Mouse (Mus musculus): ENCODE data around the gene Agxt. TPM values are rescaled to one million over a fixed set of nuclear protein-coding genes. Genes with fewer than 3 reads are reported as not detected.

Agxt gene
- polyA plus RNA-seq (2015; fragmentation: Nextera tagmentation; extraction: Ambion mirVana), result not detected in 2 replicates

- H3K27ac ChIP-seq (replicated peaks), result no peak within 1 kb of the TSS
- no peak within 1 kb of the TSS for H3K9ac ChIP-seq (replicated peaks)
- H3K4me2 ChIP-seq (replicated peaks), result no peak within 1 kb of the TSS
- no peak for ATAC-seq (replicated peaks)
- WGBS, result 92% methylated on average over 12 of the region's 12 CpGs
- no peaks in the 10 kb centered on the region for H3K9me3 ChIP-seq
- H3K36me3 ChIP-seq, result no peaks in the 10 kb centered on the region
- H3K4me1 ChIP-seq, result no peaks in the 10 kb centered on the region
- H3K27me3 ChIP-seq, result no peaks in the 10 kb centered on the region
- no peak within 1 kb of the TSS for H3K4me3 ChIP-seq
These were observed at the start of gene Agxt for GRCm38 (mm10) chr1:93135036-93135526. TSS of gene Agxt (plus strand) at chr1:93135240.

GRCm38 (mm10) chr1:93092582-93092981 lies 42.5 kb upstream of the Agxt start:
- H3K27ac ChIP-seq (replicated peaks), result no peak overlapping the region
- no peak for ATAC-seq (replicated peaks)
- no peak overlapping the region for H3K4me2 ChIP-seq (replicated peaks)
- H3K4me3 ChIP-seq, result no peak overlapping the region
- no peak overlapping the region for H3K9ac ChIP-seq (replicated peaks)
- WGBS, result 78% methylated on average over 3 of the region's 3 CpGs
- H3K36me3 ChIP-seq, result peaks cover 8% of the 10 kb centered on the region
- H3K27me3 ChIP-seq, result no peaks in the 10 kb centered on the region
- H3K4me1 ChIP-seq, result peaks cover 18% of the 10 kb centered on the region
- no peaks in the 10 kb centered on the region for H3K9me3 ChIP-seq

GRCm38 (mm10) chr1:93098956-93099355 lies 36.1 kb upstream of the Agxt start:
- Histone ChIP-seq H3K9me3 (no peaks in the 10 kb centered on the region), H3K4me2 (replicated peaks) (peak overlapping the region; percentile 97), H3K4me3 (0 out of 2 replicates have a peak overlapping the region, but pooled peaks have one; percentile 91), H3K4me1 (peaks cover 49% of the 10 kb centered on the region), H3K36me3 (no peaks in the 10 kb centered on the region), H3K9ac (replicated peaks) (peak overlapping the region; percentile 87; the same call in 1 of the 2 replicates), H3K27ac (replicated peaks) (no peak overlapping the region), H3K27me3 (no peaks in the 10 kb centered on the region)
- no peak for ATAC-seq (replicated peaks)
- 86% methylated on average over 5 of the region's 5 CpGs for WGBS

- Histone ChIP-seq H3K27ac (replicated peaks) (peak overlapping the region; percentile 94), H3K27me3 (no peaks in the 10 kb centered on the region), H3K4me2 (replicated peaks) (peak overlapping the region; percentile 97), H3K4me3 (peak overlapping the region; percentile 91), H3K9me3 (no peaks in the 10 kb centered on the region), H3K36me3 (no peaks in the 10 kb centered on the region), H3K9ac (replicated peaks) (peak overlapping the region; percentile 87), H3K4me1 (peaks cover 48% of the 10 kb centered on the region)
- ATAC-seq (replicated peaks), result no peak
- under 1% methylated on average over 18 of the region's 18 CpGs for WGBS
These were observed 34.8 kb upstream of the Agxt start for GRCm38 (mm10) chr1:93100243-93100575.

GRCm38 (mm10) chr1:93100576-93101491 lies 34.2 kb upstream of the Agxt start:
- Histone ChIP-seq H3K27me3 (no peaks in the 10 kb centered on the region), H3K4me2 (replicated peaks) (peak overlapping the region; percentile 97), H3K9ac (replicated peaks) (peak overlapping the region; percentile 87), H3K4me1 (peaks cover 42% of the 10 kb centered on the region), H3K9me3 (no peaks in the 10 kb centered on the region), H3K27ac (replicated peaks) (peak overlapping the region; percentile 94), H3K4me3 (peak overlapping the region; percentile 91), H3K36me3 (no peaks in the 10 kb centered on the region)
- WGBS, result under 1% methylated on average over 49 of the region's 49 CpGs
- peak; percentile 75 for ATAC-seq (replicated peaks)

GRCm38 (mm10) chr1:93101571-93102061 lies 33.4 kb upstream of the Agxt start, which contains the start of gene Kif1a:
TSS of gene Kif1a (minus strand) at chr1:93101951.
- Histone ChIP-seq H3K36me3 (no peaks in the 10 kb centered on the region), H3K4me1 (peaks cover 35% of the 10 kb centered on the region), H3K4me2 (replicated peaks) (peak within 1 kb of the TSS; percentile 97), H3K27me3 (no peaks in the 10 kb centered on the region), H3K4me3 (peak within 1 kb of the TSS; percentile 91), H3K9ac (replicated peaks) (peak within 1 kb of the TSS; percentile 87), H3K27ac (replicated peaks) (peak within 1 kb of the TSS; percentile 94), H3K9me3 (no peaks in the 10 kb centered on the region)
- 2% methylated on average over 39 of the region's 39 CpGs for WGBS
- peak; percentile 94 for ATAC-seq (replicated peaks)

- no peaks in the 10 kb centered on the region for H3K27me3 ChIP-seq
- no peaks in the 10 kb centered on the region for H3K9me3 ChIP-seq
- peak overlapping the region; percentile 94 for H3K27ac ChIP-seq (replicated peaks)
- peak overlapping the region; percentile 97; the same call in 1 of the 2 replicates for H3K4me2 ChIP-seq (replicated peaks)
- 61% methylated on average over 7 of the region's 7 CpGs for WGBS
- H3K4me3 ChIP-seq, result peak overlapping the region; percentile 91; the same call in 1 of the 2 replicates
- 0 out of 2 replicates have a peak overlapping the region, but pooled peaks have one; percentile 87 for H3K9ac ChIP-seq (replicated peaks)
- H3K36me3 ChIP-seq, result no peaks in the 10 kb centered on the region
- H3K4me1 ChIP-seq, result peaks cover 30% of the 10 kb centered on the region
- no peak for ATAC-seq (replicated peaks)
These were observed 32.3 kb upstream of the Agxt start for GRCm38 (mm10) chr1:93102700-93103099.

- Histone ChIP-seq H3K27me3 (no peaks in the 10 kb centered on the region), H3K4me2 (replicated peaks) (peak overlapping the region; percentile 63), H3K9ac (replicated peaks) (peak overlapping the region; percentile 47), H3K36me3 (no peaks in the 10 kb centered on the region), H3K9me3 (no peaks in the 10 kb centered on the region), H3K4me3 (peak overlapping the region; percentile 43), H3K4me1 (peaks cover 11% of the 10 kb centered on the region), H3K27ac (replicated peaks) (peak overlapping the region; percentile 70)
- peak; percentile 99 for ATAC-seq (replicated peaks)
- WGBS, result 21% methylated on average over 21 of the region's 21 CpGs
These were observed 20.2 kb upstream of the Agxt start for GRCm38 (mm10) chr1:93114713-93115463.

- Histone ChIP-seq H3K36me3 (no peaks in the 10 kb centered on the region), H3K27ac (replicated peaks) (peak overlapping the region; percentile 70), H3K4me1 (peaks cover 11% of the 10 kb centered on the region), H3K27me3 (no peaks in the 10 kb centered on the region), H3K4me3 (peak overlapping the region; percentile 43), H3K4me2 (replicated peaks) (peak overlapping the region; percentile 63), H3K9me3 (no peaks in the 10 kb centered on the region), H3K9ac (replicated peaks) (peak overlapping the region; percentile 47)
- WGBS, result 13% methylated on average over 12 of the region's 13 CpGs
- peak; percentile 70 for ATAC-seq (replicated peaks)
These were observed 19.6 kb upstream of the Agxt start for GRCm38 (mm10) chr1:93115471-93115870.

GRCm38 (mm10) chr1:93118816-93119215 lies 16.2 kb upstream of the Agxt start:
- no peak overlapping the region for H3K27ac ChIP-seq (replicated peaks)
- WGBS, result 23% methylated on average over 4 of the region's 4 CpGs
- H3K27me3 ChIP-seq, result no peaks in the 10 kb centered on the region
- no peaks in the 10 kb centered on the region for H3K9me3 ChIP-seq
- H3K36me3 ChIP-seq, result no peaks in the 10 kb centered on the region
- H3K4me3 ChIP-seq, result no peak overlapping the region
- ATAC-seq (replicated peaks), result no peak
- no peak overlapping the region for H3K4me2 ChIP-seq (replicated peaks)
- peaks cover 11% of the 10 kb centered on the region for H3K4me1 ChIP-seq
- no peak overlapping the region for H3K9ac ChIP-seq (replicated peaks)

- H3K4me3 ChIP-seq, result no peak overlapping the region
- H3K36me3 ChIP-seq, result no peaks in the 10 kb centered on the region
- no peaks in the 10 kb centered on the region for H3K4me1 ChIP-seq
- H3K9ac ChIP-seq (replicated peaks), result no peak overlapping the region
- no peaks in the 10 kb centered on the region for H3K9me3 ChIP-seq
- H3K27me3 ChIP-seq, result no peaks in the 10 kb centered on the region
- no peak overlapping the region for H3K4me2 ChIP-seq (replicated peaks)
- WGBS, result 84% methylated on average over 11 of the region's 11 CpGs
- H3K27ac ChIP-seq (replicated peaks), result no peak overlapping the region
- ATAC-seq (replicated peaks), result no peak
These were observed 11.7 kb upstream of the Agxt start for GRCm38 (mm10) chr1:93123179-93123854.
